Mouse (Mus musculus) liver, postnatal 0 days (tissue): ENCODE results near the gene Cysltr1.

Source experiments
- CTCF ChIP-seq: sonication (generic); IDR thresholded peaks from 2 replicates; pipeline ENCODE4 v1.5.1; 2016; ENCODE audit warnings: antibody characterized with exemption, low read depth
- EP300 ChIP-seq: IDR thresholded peaks from 2 replicates; pipeline ENCODE4 v1.6.1; 2016; ENCODE audit warnings: antibody characterized with exemption, low read depth, mild to moderate bottlenecking

DNA sequence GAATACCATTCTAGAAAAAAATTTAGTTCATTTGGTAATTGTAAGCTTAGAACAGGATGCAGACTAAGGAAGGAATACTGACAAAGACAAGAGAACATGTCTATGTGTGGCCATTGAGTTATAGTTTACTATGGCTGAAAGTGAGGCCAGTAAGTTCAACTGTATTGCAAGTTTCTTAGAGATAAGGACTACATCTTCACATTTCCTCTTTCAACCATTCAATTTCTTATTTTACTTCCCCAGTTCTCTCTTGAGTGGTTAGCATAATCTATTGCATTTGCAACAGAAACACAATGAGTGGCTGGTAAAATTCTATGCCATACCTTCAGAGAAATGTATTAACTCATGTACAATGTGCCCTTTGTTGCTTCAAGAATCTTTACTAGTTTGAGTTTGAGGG is 9.6 kb downstream of the Cysltr1 start:
- TF ChIP-seq EP300 (no peak), CTCF (no peak)
